Mouse (Mus musculus): ENCODE data around the gene Pkmyt1.

The Pkmyt1 gene

GRCm38 (mm10) chr17:23721886-23722285 lies 4.2 kb upstream of the Pkmyt1 start:
- DNase-seq (ENCODE audit: low spot score in 2 of 2), result no peak

GRCm38 (mm10) chr17:23722376-23723125 lies 3.6 kb upstream of the Pkmyt1 start, which contains the start of gene 1520401A03Rik:
Gene 1520401A03Rik (minus strand): TSS chr17:23722783.
- no peak for DNase-seq (ENCODE audit: low spot score in 2 of 2)

- DNase-seq (ENCODE audit: low spot score in 2 of 2), result no peak
Measured at GRCm38 (mm10) chr17:23725477-23725876, 659 bp upstream of the Pkmyt1 start.

- DNase-seq (ENCODE audit: low spot score in 2 of 2), result peak; percentile 53 to 56
Measured at GRCm38 (mm10) chr17:23726758-23727142, 614 bp downstream of the Pkmyt1 start.

- no peak for DNase-seq (ENCODE audit: low spot score in 2 of 2)
Measured at GRCm38 (mm10) chr17:23730441-23730840, 4.3 kb downstream of the Pkmyt1 start.

GRCm38 (mm10) chr17:23734341-23734740 lies 8.2 kb downstream of the Pkmyt1 start:
- DNase-seq (ENCODE audit: low spot score in 2 of 2), result no peak

GRCm38 (mm10) chr17:23737493-23738445 lies 11.6 kb downstream of the Pkmyt1 start:
- no peak for DNase-seq (ENCODE audit: low spot score in 2 of 2)

GRCm38 (mm10) chr17:23738836-23739201 lies 12.7 kb downstream of the Pkmyt1 start:
- DNase-seq (ENCODE audit: low spot score in 2 of 2), result no peak

- no peak for DNase-seq (ENCODE audit: low spot score in 2 of 2)
Measured at GRCm38 (mm10) chr17:23739202-23740135, 13.3 kb downstream of the Pkmyt1 start.

- peak; percentile 76 to 78 for DNase-seq (ENCODE audit: low spot score in 2 of 2)
Measured at GRCm38 (mm10) chr17:23740136-23740584, 14.0 kb downstream of the Pkmyt1 start.

GRCm38 (mm10) chr17:23740598-23741021 lies 14.5 kb downstream of the Pkmyt1 start, which contains the start of gene Paqr4:
Gene Paqr4 (minus strand): TSS chr17:23740867.
- DNase-seq (ENCODE audit: low spot score in 2 of 2), result no peak

- no peak for DNase-seq (ENCODE audit: low spot score in 2 of 2)
Measured at GRCm38 (mm10) chr17:23741359-23742209, 15.4 kb downstream of the Pkmyt1 start.

GRCm38 (mm10) chr17:23742210-23742793 lies 16.2 kb downstream of the Pkmyt1 start:
- peak; percentile 49 to 58 for DNase-seq (ENCODE audit: low spot score in 2 of 2)

- DNase-seq (ENCODE audit: low spot score in 2 of 2), result no peak
Measured at GRCm38 (mm10) chr17:23742941-23743340, 16.8 kb downstream of the Pkmyt1 start.

- DNase-seq (ENCODE audit: low spot score in 2 of 2), result no peak
Measured at GRCm38 (mm10) chr17:23744076-23744475, 17.9 kb downstream of the Pkmyt1 start.

- DNase-seq (ENCODE audit: low spot score in 2 of 2), result no peak
Measured at GRCm38 (mm10) chr17:23744651-23745050, 18.5 kb downstream of the Pkmyt1 start.

GRCm38 (mm10) chr17:23745301-23746251 lies 19.4 kb downstream of the Pkmyt1 start, which contains the start of gene Kremen2:
Gene Kremen2 (minus strand): TSS chr17:23745833.
- DNase-seq (ENCODE audit: low spot score in 2 of 2), result no peak

- DNase-seq (ENCODE audit: low spot score in 2 of 2), result no peak
Measured at GRCm38 (mm10) chr17:23746311-23746710, 20.2 kb downstream of the Pkmyt1 start.

- no peak for DNase-seq (ENCODE audit: low spot score in 2 of 2)
Measured at GRCm38 (mm10) chr17:23746767-23747166, 20.6 kb downstream of the Pkmyt1 start.
